Mouse (Mus musculus): Measurements from ENCODE around the gene Snx6. TPM values are rescaled to one million over a fixed set of nuclear protein-coding genes. Genes with fewer than 3 reads are reported as not detected.

The Snx6 gene
- 167 and 175 TPM in 2 replicates for polyA plus RNA-seq (2015; fragmentation: Nextera tagmentation; extraction: Ambion mirVana)

GRCm38 (mm10) chr12:54795153-54795998 lies at the start of gene Snx6:
Snx6 (minus strand) TSS chr12:54795703.
- peak within 1 kb of the TSS; percentile 63 for H3K4me2 ChIP-seq (ENCODE audit: low read depth, low read length)
- H3K9me3 ChIP-seq (replicated peaks; ENCODE audit: control insufficient read depth, low read length): no peaks in the 10 kb centered on the region
- H3K36me3 ChIP-seq (ENCODE audit: control insufficient read depth, insufficient read depth, low read length): no peaks in the 10 kb centered on the region
- under 1% methylated on average over 76 of the region's 76 CpGs for WGBS
- peak; percentile 94 for ATAC-seq (ENCODE audit: insufficient read depth, low FRiP score)
- peak within 1 kb of the TSS; percentile 99 for H3K4me3 ChIP-seq (replicated peaks; ENCODE audit: low read length)
- H3K4me1 ChIP-seq (ENCODE audit: control insufficient read depth, insufficient read depth, low read length): peaks cover 16% of the 10 kb centered on the region; the same call in 1 of the 2 replicates
- H3K27me3 ChIP-seq (ENCODE audit: control insufficient read depth, insufficient read depth, low read length): no peaks in the 10 kb centered on the region
- H3K27ac ChIP-seq (ENCODE audit: low read length): peak within 1 kb of the TSS; percentile 77
- H3K9ac ChIP-seq (ENCODE audit: low read length): peak within 1 kb of the TSS; percentile 99

DNA sequence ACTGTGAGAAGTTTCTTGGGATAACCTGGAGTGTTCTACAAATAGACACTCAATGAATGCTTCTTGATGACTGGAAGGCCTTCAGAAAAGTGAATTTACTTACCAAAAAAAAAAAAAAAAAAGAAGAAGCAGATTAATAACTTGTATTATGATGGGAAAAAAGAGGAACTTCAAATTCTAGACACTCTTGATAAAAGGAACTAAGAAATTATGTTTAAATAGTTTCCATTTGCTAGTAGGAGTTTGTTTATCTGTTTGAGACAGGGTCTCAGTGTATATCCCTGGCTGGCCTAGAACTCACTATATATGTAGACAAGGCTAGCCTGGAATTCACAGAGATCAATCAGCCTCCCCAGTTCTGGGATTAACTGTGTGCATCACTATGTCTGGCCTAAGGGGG lies 48.9 kb upstream of the Snx6 start:
- Histone ChIP-seq H3K27ac (ENCODE audit: low read length) (no peak overlapping the region), H3K4me2 (ENCODE audit: low read depth, low read length) (no peak overlapping the region), H3K4me1 (ENCODE audit: control insufficient read depth, insufficient read depth, low read length) (no peaks in the 10 kb centered on the region), H3K9ac (ENCODE audit: low read length) (no peak overlapping the region), H3K27me3 (ENCODE audit: control insufficient read depth, insufficient read depth, low read length) (no peaks in the 10 kb centered on the region), H3K9me3 (replicated peaks; ENCODE audit: control insufficient read depth, low read length) (no peaks in the 10 kb centered on the region), H3K36me3 (ENCODE audit: control insufficient read depth, insufficient read depth, low read length) (no peaks in the 10 kb centered on the region), H3K4me3 (replicated peaks; ENCODE audit: low read length) (no peak overlapping the region)
- no peak for ATAC-seq (ENCODE audit: insufficient read depth, low FRiP score)

DNA sequence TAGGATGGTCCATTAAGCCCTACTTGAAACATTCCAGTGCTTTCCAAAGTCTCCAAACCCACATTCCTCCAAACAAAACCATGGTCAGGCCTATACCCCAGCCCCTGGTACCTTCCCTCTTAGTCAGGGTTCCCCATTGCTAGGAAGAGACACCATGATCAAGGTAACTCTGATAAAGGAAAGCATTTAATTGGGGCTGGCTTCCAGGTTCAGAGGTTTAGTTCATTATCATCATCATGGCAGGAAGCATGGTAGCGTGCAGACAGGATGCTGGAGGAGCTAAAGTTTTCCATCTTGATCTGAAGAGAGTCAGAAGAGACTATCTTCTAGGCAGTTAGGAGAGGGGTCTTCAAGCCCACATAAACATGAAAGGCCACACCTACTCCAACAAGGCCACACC lies 46.1 kb upstream of the Snx6 start:
- Histone ChIP-seq H3K36me3 (ENCODE audit: control insufficient read depth, insufficient read depth, low read length) (no peaks in the 10 kb centered on the region), H3K9me3 (replicated peaks; ENCODE audit: control insufficient read depth, low read length) (no peaks in the 10 kb centered on the region), H3K4me3 (replicated peaks; ENCODE audit: low read length) (no peak overlapping the region), H3K4me2 (ENCODE audit: low read depth, low read length) (no peak overlapping the region), H3K9ac (ENCODE audit: low read length) (no peak overlapping the region), H3K27ac (ENCODE audit: low read length) (no peak overlapping the region), H3K27me3 (ENCODE audit: control insufficient read depth, insufficient read depth, low read length) (no peaks in the 10 kb centered on the region), H3K4me1 (ENCODE audit: control insufficient read depth, insufficient read depth, low read length) (no peaks in the 10 kb centered on the region)
- no peak for ATAC-seq (ENCODE audit: insufficient read depth, low FRiP score)
- WGBS: 96% methylated on average over 1 of the region's 1 CpGs

- Histone ChIP-seq H3K4me3 (replicated peaks; ENCODE audit: low read length) (no peak overlapping the region), H3K9me3 (replicated peaks; ENCODE audit: control insufficient read depth, low read length) (no peaks in the 10 kb centered on the region), H3K27me3 (ENCODE audit: control insufficient read depth, insufficient read depth, low read length) (no peaks in the 10 kb centered on the region), H3K36me3 (ENCODE audit: control insufficient read depth, insufficient read depth, low read length) (no peaks in the 10 kb centered on the region), H3K27ac (ENCODE audit: low read length) (no peak overlapping the region), H3K4me2 (ENCODE audit: low read depth, low read length) (no peak overlapping the region), H3K4me1 (ENCODE audit: control insufficient read depth, insufficient read depth, low read length) (peaks cover 3% of the 10 kb centered on the region; the same call in 1 of the 2 replicates), H3K9ac (ENCODE audit: low read length) (no peak overlapping the region)
- 89% methylated on average over 2 of the region's 2 CpGs for WGBS
- no peak for ATAC-seq (ENCODE audit: insufficient read depth, low FRiP score)
Measured at GRCm38 (mm10) chr12:54839815-54840214, 44.3 kb upstream of the Snx6 start.

GRCm38 (mm10) chr12:54838931-54839330 lies 43.4 kb upstream of the Snx6 start:
- H3K9me3 ChIP-seq (replicated peaks; ENCODE audit: control insufficient read depth, low read length): no peaks in the 10 kb centered on the region
- ATAC-seq (ENCODE audit: insufficient read depth, low FRiP score): no peak
- no peak overlapping the region for H3K4me2 ChIP-seq (ENCODE audit: low read depth, low read length)
- H3K27me3 ChIP-seq (ENCODE audit: control insufficient read depth, insufficient read depth, low read length): no peaks in the 10 kb centered on the region
- no peak overlapping the region for H3K27ac ChIP-seq (ENCODE audit: low read length)
- H3K9ac ChIP-seq (ENCODE audit: low read length): no peak overlapping the region
- no peaks in the 10 kb centered on the region for H3K36me3 ChIP-seq (ENCODE audit: control insufficient read depth, insufficient read depth, low read length)
- H3K4me1 ChIP-seq (ENCODE audit: control insufficient read depth, insufficient read depth, low read length): peaks cover 5% of the 10 kb centered on the region; the same call in 1 of the 2 replicates
- no peak overlapping the region for H3K4me3 ChIP-seq (replicated peaks; ENCODE audit: low read length)

DNA sequence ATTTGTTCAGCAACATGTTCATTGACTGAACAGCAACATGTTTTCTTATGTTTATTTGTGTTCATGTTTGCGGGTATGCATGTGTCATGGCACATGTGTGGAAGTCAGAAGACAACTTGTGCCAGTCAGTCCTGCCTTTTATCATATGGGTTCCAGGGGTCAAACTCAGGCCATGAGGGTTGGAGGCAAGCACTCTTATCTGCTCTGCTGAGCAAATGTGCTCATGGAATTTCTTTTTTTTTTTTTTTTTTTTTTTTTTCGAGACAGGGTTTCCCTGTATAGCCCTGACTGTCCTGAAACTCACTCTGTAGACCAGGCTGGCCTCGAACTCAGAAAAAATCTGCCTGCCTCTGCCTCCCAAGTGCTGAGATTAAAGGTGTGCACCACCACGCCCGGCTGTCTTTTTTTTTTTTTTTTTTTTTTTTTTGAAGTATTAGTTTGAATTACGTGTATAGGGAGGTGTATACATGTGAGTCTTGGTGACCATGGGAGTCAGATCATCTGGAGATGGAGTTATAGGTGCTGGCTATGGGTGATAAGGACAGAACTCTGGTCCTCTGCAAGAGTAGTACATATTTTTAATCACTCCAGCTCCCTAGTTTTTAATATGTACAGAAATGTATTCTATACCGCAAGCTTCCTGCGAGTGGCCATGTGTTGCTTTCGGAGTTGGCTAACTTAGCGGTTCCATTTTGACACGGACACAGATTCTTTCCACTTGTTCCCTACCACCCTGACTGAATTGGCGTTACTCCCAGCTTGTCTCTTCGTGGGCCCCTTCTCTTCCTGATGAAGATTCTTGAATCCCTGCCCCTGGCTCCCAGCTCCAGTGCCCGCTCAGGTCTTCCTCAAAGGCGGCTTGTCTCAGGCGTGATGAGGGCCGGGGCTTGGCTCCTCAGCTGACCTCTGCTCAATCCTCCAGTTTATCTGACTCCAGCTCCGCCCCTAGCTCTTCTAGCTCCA lies 40.4 kb upstream of the Snx6 start:
- ATAC-seq (ENCODE audit: insufficient read depth, low FRiP score): no peak
- H3K36me3 ChIP-seq (ENCODE audit: control insufficient read depth, insufficient read depth, low read length): no peaks in the 10 kb centered on the region
- H3K9me3 ChIP-seq (replicated peaks; ENCODE audit: control insufficient read depth, low read length): no peaks in the 10 kb centered on the region
- H3K4me1 ChIP-seq (ENCODE audit: control insufficient read depth, insufficient read depth, low read length): peaks cover 5% of the 10 kb centered on the region; the same call in 1 of the 2 replicates
- H3K9ac ChIP-seq (ENCODE audit: low read length): peak overlapping the region; percentile 7; the same call in 1 of the 2 replicates
- no peak overlapping the region for H3K4me3 ChIP-seq (replicated peaks; ENCODE audit: low read length)
- no peak overlapping the region for H3K27ac ChIP-seq (ENCODE audit: low read length)
- 63% methylated on average over 18 of the region's 18 CpGs for WGBS
- H3K4me2 ChIP-seq (ENCODE audit: low read depth, low read length): no peak overlapping the region
- H3K27me3 ChIP-seq (ENCODE audit: control insufficient read depth, insufficient read depth, low read length): no peaks in the 10 kb centered on the region

DNA sequence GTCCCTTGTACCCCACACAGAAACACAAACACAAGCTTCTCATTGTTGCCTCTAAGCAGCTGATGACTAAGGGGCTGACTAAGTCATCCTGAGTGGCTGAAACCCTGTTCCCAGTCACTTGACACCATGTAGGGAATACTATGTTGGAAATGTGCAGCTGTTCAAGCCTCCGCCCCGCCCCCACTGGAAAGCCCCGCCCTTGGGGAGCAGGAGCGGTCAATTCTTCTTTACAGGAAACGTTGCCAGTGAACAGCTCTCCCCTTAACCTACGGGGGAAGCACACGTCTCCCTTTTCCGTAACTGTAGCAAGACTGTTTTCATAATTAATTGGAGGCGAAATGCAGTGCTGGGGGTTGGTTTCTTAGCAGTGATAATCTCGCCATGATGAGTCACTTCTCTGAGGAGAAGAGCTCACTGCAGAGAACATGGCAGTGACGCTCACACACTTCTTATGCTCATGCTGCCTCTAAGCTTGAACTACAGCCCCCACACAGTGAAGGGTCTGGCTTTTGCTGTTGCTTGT lies 39.5 kb upstream of the Snx6 start:
- ATAC-seq (ENCODE audit: insufficient read depth, low FRiP score): peak; percentile 88

DNA sequence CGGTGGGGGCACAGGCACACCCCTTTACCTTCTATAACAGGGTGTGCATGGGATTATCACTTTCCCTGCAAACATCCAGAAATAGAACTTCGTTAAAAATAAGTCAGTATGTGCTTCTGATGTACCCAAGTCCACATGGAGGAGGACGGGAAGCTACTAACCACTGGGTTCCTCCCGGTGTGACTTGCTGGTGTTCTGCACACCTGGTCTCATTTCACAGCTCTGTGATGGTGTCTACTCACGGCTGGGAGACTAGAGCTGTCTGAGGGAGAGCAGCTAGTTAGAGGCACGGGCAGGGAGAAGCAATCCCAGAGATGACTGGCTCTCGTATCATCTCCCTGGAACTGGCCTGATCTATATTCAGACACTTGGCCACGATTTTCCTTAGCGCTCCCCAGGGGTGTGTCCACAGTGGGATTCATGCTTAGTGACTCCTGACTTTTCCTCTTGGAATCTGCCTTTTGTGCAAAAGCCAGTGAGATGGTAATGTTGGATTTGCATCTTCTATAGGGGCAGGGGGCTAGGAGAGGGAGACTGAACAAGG lies 38.4 kb upstream of the Snx6 start:
- Histone ChIP-seq H3K27me3 (ENCODE audit: control insufficient read depth, insufficient read depth, low read length) (no peaks in the 10 kb centered on the region), H3K36me3 (ENCODE audit: control insufficient read depth, insufficient read depth, low read length) (no peaks in the 10 kb centered on the region), H3K27ac (ENCODE audit: low read length) (no peak overlapping the region), H3K9ac (ENCODE audit: low read length) (no peak overlapping the region), H3K4me2 (ENCODE audit: low read depth, low read length) (no peak overlapping the region), H3K4me3 (replicated peaks; ENCODE audit: low read length) (no peak overlapping the region), H3K4me1 (ENCODE audit: control insufficient read depth, insufficient read depth, low read length) (peaks cover 5% of the 10 kb centered on the region; the same call in 1 of the 2 replicates), H3K9me3 (replicated peaks; ENCODE audit: control insufficient read depth, low read length) (no peaks in the 10 kb centered on the region)
- WGBS: 68% methylated on average over 9 of the region's 9 CpGs
- no peak for ATAC-seq (ENCODE audit: insufficient read depth, low FRiP score)

More for the DNA sequence above, 39.5 kb upstream of the Snx6 start:
- no peaks in the 10 kb centered on the region for H3K9me3 ChIP-seq (replicated peaks; ENCODE audit: control insufficient read depth, low read length)
- H3K4me1 ChIP-seq (ENCODE audit: control insufficient read depth, insufficient read depth, low read length): peaks cover 5% of the 10 kb centered on the region; the same call in 1 of the 2 replicates
- no peaks in the 10 kb centered on the region for H3K36me3 ChIP-seq (ENCODE audit: control insufficient read depth, insufficient read depth, low read length)
- 4% methylated on average over 11 of the region's 11 CpGs for WGBS
- no peaks in the 10 kb centered on the region for H3K27me3 ChIP-seq (ENCODE audit: control insufficient read depth, insufficient read depth, low read length)
- peak overlapping the region; percentile 52 for H3K4me2 ChIP-seq (ENCODE audit: low read depth, low read length)
- peak overlapping the region; percentile 41 for H3K4me3 ChIP-seq (replicated peaks; ENCODE audit: low read length)
- H3K9ac ChIP-seq (ENCODE audit: low read length): peak overlapping the region; percentile 59
- H3K27ac ChIP-seq (ENCODE audit: low read length): peak overlapping the region; percentile 61

All from stomach, embryonic 16.5 days (tissue).